Mouse (Mus musculus) heart, postnatal 0 days (tissue): ENCODE results near the gene Gm10670. TPM values are rescaled to one million over a fixed set of nuclear protein-coding genes. Genes with fewer than 3 reads are reported as not detected.
"Not testable (repeated sequence)": the region's sequence is repeated elsewhere in the genome, so short reads cannot be mapped to it uniquely, and the experiment has no call there.

Experiments
- ATAC-seq: fragments of 200-750 bp; cut with Nextera tagmentation; 2 replicates; pipeline ENCODE4 v1.8.0; 2017; ENCODE audit warnings: low read depth, moderate number of reproducible peaks, moderate library complexity; ENCODE audit not compliant: insufficient read depth
- DNase-seq: peaks from one replicate; pipeline ENCODE4 v3.0.0-alpha.2; 2016; ENCODE audit warnings: low spot score
- H3K27ac ChIP-seq: fragments of 300-500 bp; sonication (generic); 2 replicates; pipeline ENCODE4 v1.5.1; 2014; ENCODE audit warnings: low read depth, mild to moderate bottlenecking
- H3K27me3 ChIP-seq: fragments of 300-500 bp; sonication (generic); 2 replicates; pipeline ENCODE4 v1.6.1; 2014; ENCODE audit warnings: low read length, mixed read lengths; ENCODE audit not compliant: control insufficient read depth, insufficient read depth
- H3K36me3 ChIP-seq: fragments of 300-500 bp; sonication (generic); replicated peaks from 2 replicates; pipeline ENCODE4 v1.6.1; 2014; ENCODE audit warnings: low read length, mixed read lengths; ENCODE audit not compliant: control insufficient read depth, insufficient read depth
- H3K4me1 ChIP-seq: fragments of 300-500 bp; sonication (generic); 2 replicates; pipeline ENCODE4 v1.6.1; 2014; ENCODE audit warnings: antibody characterized with exemption; ENCODE audit not compliant: control insufficient read depth, insufficient read depth
- H3K4me2 ChIP-seq: fragments of 300-500 bp; sonication (generic); 2 replicates; pipeline ENCODE4 v1.6.1; 2014; ENCODE audit warnings: low read depth, mild to moderate bottlenecking, low read length, moderate library complexity
- H3K4me3 ChIP-seq: fragments of 300-500 bp; sonication (generic); 2 replicates; pipeline ENCODE4 v1.5.1; 2014; ENCODE audit warnings: low read depth, low read length
- H3K9ac ChIP-seq: fragments of 300-500 bp; sonication (generic); replicated peaks from 2 replicates; pipeline ENCODE4 v1.6.1; 2014; ENCODE audit warnings: low read depth, low read length, mixed read lengths
- H3K9me3 ChIP-seq: fragments of 300-500 bp; sonication (generic); replicated peaks from 2 replicates; pipeline ENCODE4 v1.6.1; 2016; ENCODE audit warnings: low read length; ENCODE audit not compliant: control insufficient read depth
- whole genome bisulfite sequencing: fragments of 180-500 bp; shearing (Covaris S2); extraction: QIAGEN DNeasy Blood & Tissue Kit; methylation state at CpG from one replicate; pipeline ENCODE4 v1.1.7; 2014; 5-methylcytosine and 5-hydroxymethylcytosine counted together
- polyA plus RNA-seq: library from polyadenylated mRNA; unstranded; fragments of >200 nt; fragmentation: Nextera tagmentation; extraction: Ambion mirVana; gene quantifications from 2 replicates; pipeline ENCODE4 v1.2.1, GENCODE M21; 2015
- total RNA-seq: library from RNA; depleted of rRNA; stranded (reverse); fragments of >200 nt; gene quantifications from 2 replicates; pipeline ENCODE4 v1.2.3, GENCODE M21; 2014; ENCODE audit warnings: low replicate concordance; rRNA removed

Gm10670 gene
- total RNA-seq (not detected in 2 replicates), polyA plus RNA-seq (not detected in 2 replicates)

- H3K9ac ChIP-seq, DNase-seq, H3K4me1 ChIP-seq, H3K4me2 ChIP-seq, H3K27ac ChIP-seq, H3K9me3 ChIP-seq, H3K4me3 ChIP-seq, H3K27me3 ChIP-seq, H3K36me3 ChIP-seq, ATAC-seq: not testable (repeated sequence)
- no CpG with 5 or more reads among the region's 5 CpGs for WGBS
Measured at GRCm38 (mm10) chr7:20474825-20475224, at the start of gene Gm10670. Gene Gm10670 (minus strand): TSS chr7:20474925.

GRCm38 (mm10) chr7:20510434-20510833, 35.7 kb upstream of the Gm10670 start, which contains the start of gene Vmn1r103:
Gene Vmn1r103 (minus strand): TSS chr7:20510534.
- H3K4me3 ChIP-seq, ATAC-seq, H3K36me3 ChIP-seq, H3K27me3 ChIP-seq, H3K9ac ChIP-seq, H3K4me2 ChIP-seq, H3K4me1 ChIP-seq, H3K9me3 ChIP-seq, DNase-seq, H3K27ac ChIP-seq: not testable (repeated sequence)
- WGBS = no CpG with 5 or more reads among the region's 3 CpGs

GRCm38 (mm10) chr7:20442493-20442892, 32.2 kb downstream of the Gm10670 start, which contains the start of gene Vmn1r101:
Gene Vmn1r101 (minus strand): TSS chr7:20442593.
- not testable (repeated sequence) for H3K4me1 ChIP-seq, H3K36me3 ChIP-seq, H3K27ac ChIP-seq, H3K4me3 ChIP-seq, H3K9ac ChIP-seq, DNase-seq, H3K4me2 ChIP-seq, ATAC-seq, H3K9me3 ChIP-seq, H3K27me3 ChIP-seq
- WGBS = no CpG with 5 or more reads among the region's 2 CpGs

Other genes starting within 250 kb of the Gm10670 start
- not detected in 2 replicates for gene Gm4498, start 241.1 kb downstream of the Gm10670 start, total RNA-seq
- not detected in 2 replicates for gene Gm4498, start 241.1 kb downstream of the Gm10670 start, polyA plus RNA-seq
- gene Gm5890, start 212.1 kb downstream of the Gm10670 start, total RNA-seq = not detected in 2 replicates
- gene Gm5890, start 212.1 kb downstream of the Gm10670 start, polyA plus RNA-seq = not detected in 2 replicates
- not detected in 2 replicates for gene Gm4133, start 140.9 kb downstream of the Gm10670 start, total RNA-seq
- gene Gm4133, start 140.9 kb downstream of the Gm10670 start, polyA plus RNA-seq = not detected in 2 replicates
- not detected in 2 replicates for gene Gm5728, start 99.5 kb downstream of the Gm10670 start, total RNA-seq
- gene Gm5728, start 99.5 kb downstream of the Gm10670 start, polyA plus RNA-seq = not detected in 2 replicates
- gene Vmn1r100, start 57.0 kb downstream of the Gm10670 start, total RNA-seq = not detected in 2 replicates
- not detected in 2 replicates for gene Vmn1r100, start 57.0 kb downstream of the Gm10670 start, polyA plus RNA-seq
- gene Vmn1r101, start 32.3 kb downstream of the Gm10670 start, total RNA-seq = not detected in 2 replicates
- gene Vmn1r101, start 32.3 kb downstream of the Gm10670 start, polyA plus RNA-seq = not detected in 2 replicates
- gene Vmn1r103, start 35.6 kb upstream of the Gm10670 start, total RNA-seq = not detected in 2 replicates
- gene Vmn1r103, start 35.6 kb upstream of the Gm10670 start, polyA plus RNA-seq = not detected in 2 replicates
- not detected in 2 replicates for gene Vmn1r104, start 58.9 kb upstream of the Gm10670 start, total RNA-seq
- gene Vmn1r104, start 58.9 kb upstream of the Gm10670 start, polyA plus RNA-seq = not detected in 2 replicates
- not detected in 2 replicates for gene Gm5726, start 70.8 kb upstream of the Gm10670 start, total RNA-seq
- not detected in 2 replicates for gene Gm5726, start 70.8 kb upstream of the Gm10670 start, polyA plus RNA-seq
- gene Gm4141, start 101.3 kb upstream of the Gm10670 start, total RNA-seq = not detected in 2 replicates
- gene Gm4141, start 101.3 kb upstream of the Gm10670 start, polyA plus RNA-seq = not detected in 2 replicates
- gene Gm4513, start 124.1 kb upstream of the Gm10670 start, total RNA-seq = not detected in 2 replicates
- gene Gm4513, start 124.1 kb upstream of the Gm10670 start, polyA plus RNA-seq = not detected in 2 replicates
- gene Vmn1r107, start 194.0 kb upstream of the Gm10670 start, total RNA-seq = not detected in 2 replicates
- gene Vmn1r107, start 194.0 kb upstream of the Gm10670 start, polyA plus RNA-seq = not detected in 2 replicates
- gene Vmn1r111, start 228.3 kb upstream of the Gm10670 start, total RNA-seq = not detected in 2 replicates
- not detected in 2 replicates for gene Vmn1r111, start 228.3 kb upstream of the Gm10670 start, polyA plus RNA-seq